Comparison of ENCODE assay signal across 8 mouse cellular contexts in the genomic region with DNA sequence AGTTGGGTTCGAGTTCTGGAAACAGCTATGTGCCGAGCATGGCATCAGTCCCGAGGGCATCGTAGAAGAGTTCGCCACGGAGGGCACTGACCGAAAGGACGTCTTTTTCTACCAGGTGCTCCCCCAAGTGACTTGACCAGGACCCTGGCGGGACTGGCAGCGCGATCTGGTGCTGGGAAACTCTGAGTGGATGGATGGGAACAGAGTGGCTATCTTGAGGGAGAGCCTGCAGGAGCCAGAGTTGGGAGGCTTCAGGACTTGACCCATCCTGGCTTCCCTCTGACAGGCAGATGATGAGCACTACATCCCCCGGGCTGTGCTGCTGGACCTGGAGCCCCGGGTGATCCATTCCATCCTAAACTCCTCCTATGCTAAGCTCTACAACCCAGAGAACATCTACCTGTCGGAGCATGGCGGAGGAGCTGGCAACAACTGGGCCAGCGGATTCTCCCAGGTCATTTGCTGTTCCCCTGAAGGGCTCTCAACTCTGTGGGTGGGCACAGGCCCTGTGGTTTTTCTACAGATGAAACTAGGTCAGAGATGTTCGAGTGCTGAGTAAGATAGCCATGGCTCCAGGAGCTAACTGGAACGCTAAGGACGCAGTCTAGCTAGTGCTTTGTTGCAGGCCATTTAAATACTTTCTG. TPM values are rescaled to one million over a fixed set of nuclear protein-coding genes. Genes with fewer than 3 reads are reported as not detected.
DNase-seq lines count a peak whose midpoint lies in the region; ATAC-seq and TF ChIP-seq lines count a peak whose summit lies in the region.

No protein-coding gene starts in this region.

- no peak for TF ChIP-seq RAD21 in CH12.LX (IDR thresholded peaks at IDR 0.05; ENCODE audit: low read depth, low read length)

- DNase-seq in heart, embryonic 10.5 days (ENCODE audit: low spot score) = no peak
- DNase-seq in heart, postnatal 36 days = no peak
- DNase-seq in CH12.LX (ENCODE audit: extremely low read depth) = no peak
- no peak for DNase-seq in stomach, postnatal 0 days (ENCODE audit: low spot score)
- no peak for DNase-seq in left cerebral cortex, postnatal 25 days (ENCODE audit: low spot score in 2 of 2)
- DNase-seq in urinary bladder, postnatal 10 days (ENCODE audit: low spot score) = no peak

- dilution Hi-C loops in CH12.LX (cut with MboI; ENCODE audit: extremely low pct_ligation_motif_present, extremely low pct_unique_long_range_greater_than_20kb, low sequenced_read_pairs) = no loop called here

- peak; percentile 12 for ATAC-seq in erythroblast, adult 5-6 weeks (replicated peaks; ENCODE audit: low FRiP score, poor library complexity, severe bottlenecking)
- ATAC-seq in limb, embryonic 15.5 days (ENCODE audit: insufficient number of reproducible peaks, low FRiP score, low TSS enrichment, low read depth) = no peak
- no peak for ATAC-seq in stomach, postnatal 0 days (ENCODE audit: low FRiP score, low TSS enrichment)

- peak overlapping the region; percentile 94 for H3K27ac ChIP-seq in heart, embryonic 10.5 days
- H3K27ac ChIP-seq in CH12.LX (ENCODE audit: insufficient read depth, low read depth) = peak overlapping the region; percentile 69
- peak overlapping the region; percentile 89 for H3K27ac ChIP-seq in limb, embryonic 15.5 days
- H3K27ac ChIP-seq in stomach, postnatal 0 days (replicated peaks) = peak overlapping the region; percentile 86

- no peak for TF ChIP-seq EP300 in CH12.LX (IDR thresholded peaks at IDR 0.05; ENCODE audit: low read length)
- no peak for TF ChIP-seq EP300 in stomach, postnatal 0 days (optimal IDR thresholded peaks at IDR 0.05)

- H3K9me3 ChIP-seq in heart, embryonic 10.5 days = no peaks in the 10 kb centered on the region
- H3K9me3 ChIP-seq in CH12.LX (replicated peaks; ENCODE audit: low read length) = no peaks in the 10 kb centered on the region
- H3K9me3 ChIP-seq in limb, embryonic 15.5 days = no peaks in the 10 kb centered on the region
- H3K9me3 ChIP-seq in stomach, postnatal 0 days (ENCODE audit: control insufficient read depth, low read length) = no peaks in the 10 kb centered on the region

- H3K79me2 ChIP-seq in CH12.LX (replicated peaks; ENCODE audit: control insufficient read depth, extremely low read depth, insufficient read depth, poor library complexity, severe bottlenecking) = peaks cover 51% of the 10 kb centered on the region

- no peaks in the 10 kb centered on the region for H3K27me3 ChIP-seq in heart, embryonic 10.5 days (ENCODE audit: insufficient read depth, poor library complexity, severe bottlenecking)
- H3K27me3 ChIP-seq in CH12.LX (replicated peaks) = no peaks in the 10 kb centered on the region
- no peaks in the 10 kb centered on the region for H3K27me3 ChIP-seq in limb, embryonic 15.5 days
- H3K27me3 ChIP-seq in stomach, postnatal 0 days (ENCODE audit: control insufficient read depth, insufficient read depth, low read length) = no peaks in the 10 kb centered on the region

- intact Hi-C loops in heart, postnatal 36 days (cut with DNase I) = loop anchor here (1.0 kb wide), 1 partner anchor 50 kb away; a partner anchor contains a TSS
- intact Hi-C loops in left cerebral cortex, postnatal 25 days (cut with DNase I) = loop anchor here (2.0 kb wide), 1 partner anchor 50 kb away; a partner anchor contains a TSS

- TF ChIP-seq POLR2A in CH12.LX (IDR thresholded peaks at IDR 0.05; ENCODE audit: low read depth, low read length) = no peak

- 25% methylated on average over 19 of the region's 19 CpGs for WGBS in heart, embryonic 10.5 days
- 21% methylated on average over 19 of the region's 19 CpGs for WGBS in limb, embryonic 15.5 days
- WGBS in stomach, postnatal 0 days = 18% methylated on average over 19 of the region's 19 CpGs

- peak overlapping the region; percentile 85 for H3K9ac ChIP-seq in CH12.LX (ENCODE audit: insufficient read depth, low read depth)
- H3K9ac ChIP-seq in limb, embryonic 15.5 days = peak overlapping the region; percentile 74
- H3K9ac ChIP-seq in stomach, postnatal 0 days (ENCODE audit: low read length) = peak overlapping the region; percentile 68

- H3K4me1 ChIP-seq in heart, embryonic 10.5 days = peaks cover 35% of the 10 kb centered on the region
- H3K4me1 ChIP-seq in CH12.LX (ENCODE audit: control insufficient read depth in 1 of 2, insufficient read depth in 2 of 2) = peaks cover 15 to 51% of the 10 kb centered on the region in 2 experiments
- peaks cover 24% of the 10 kb centered on the region for H3K4me1 ChIP-seq in limb, embryonic 15.5 days
- peaks cover 13% of the 10 kb centered on the region for H3K4me1 ChIP-seq in stomach, postnatal 0 days (replicated peaks; ENCODE audit: control insufficient read depth, insufficient read depth)

- H3K4me2 ChIP-seq in CH12.LX (ENCODE audit: insufficient read depth, low read depth, poor library complexity, severe bottlenecking) = peak overlapping the region; percentile 67
- peak overlapping the region; percentile 85 for H3K4me2 ChIP-seq in limb, embryonic 15.5 days
- H3K4me2 ChIP-seq in stomach, postnatal 0 days (replicated peaks; ENCODE audit: low read depth) = peak overlapping the region; percentile 85

- peaks cover 45% of the 10 kb centered on the region for H3K36me3 ChIP-seq in heart, embryonic 10.5 days
- peaks cover 34 to 50% of the 10 kb centered on the region in 2 experiments for H3K36me3 ChIP-seq in CH12.LX (replicated peaks in 1 of 2; ENCODE audit: control insufficient read depth in 1 of 2, insufficient read depth in 1 of 2, low read length in 1 of 2)
- peaks cover 38% of the 10 kb centered on the region for H3K36me3 ChIP-seq in limb, embryonic 15.5 days
- H3K36me3 ChIP-seq in stomach, postnatal 0 days (ENCODE audit: control insufficient read depth, insufficient read depth, low read length) = 0 out of 2 replicates have a peak, but pooled peaks cover 2% of the 10 kb centered on the region

- in situ Hi-C loops in CH12.LX (cut with MboI; ENCODE audit: low pct_ligation_motif_present, low pct_unique_long_range_greater_than_20kb, low sequenced_read_pairs) = no loop called here

- H3K4me3 ChIP-seq in heart, embryonic 10.5 days = peak overlapping the region; percentile 94
- peak overlapping the region; percentile 69 to 95 (median 81) for H3K4me3 ChIP-seq in CH12.LX (replicated peaks in 1 of 3; ENCODE audit: low read depth in 2 of 3, low read length in 2 of 3, poor library complexity in 1 of 3)
- peak overlapping the region; percentile 98 for H3K4me3 ChIP-seq in limb, embryonic 15.5 days
- peak overlapping the region; percentile 55 for H3K4me3 ChIP-seq in stomach, postnatal 0 days (ENCODE audit: low read depth, low read length)

- no peak for TF ChIP-seq CTCF in CH12.LX (conservative IDR thresholded peaks at IDR 0.05 in 1 of 2, IDR thresholded peaks at IDR 0.05 in 1 of 2; ENCODE audit: low read depth in 2 of 2, low read length in 2 of 2)
- no peak for TF ChIP-seq CTCF in stomach, postnatal 0 days (IDR thresholded peaks at IDR 0.05; ENCODE audit: low read depth)

RNA-seq across cellular contexts. Expression of a gene that starts 0.9 kb away (rescaled TPM):
- 103 and 110 TPM in 2 replicates for polyA plus RNA-seq in heart, embryonic 10.5 days (2016; fragmentation: Nextera tagmentation; extraction: Ambion mirVana)
- total RNA-seq in heart, postnatal 36 days (2021) = 10 to 100 TPM; 23.2 to 24.1 TPM
- total RNA-seq in CH12.LX (2012; rRNA removed) (108 and 116 TPM in 2 replicates), CH12.LX (2014; rRNA removed) (53.7 and 57.4 TPM in 2 replicates)
- 182 and 190 TPM in 2 replicates for polyA plus RNA-seq in CH12.LX (2012; ENCODE audit: insufficient read length, low read depth)
- total RNA-seq in erythroblast, adult 5-6 weeks (2015; ENCODE audit: low replicate concordance) = 5.6 and 12.5 TPM in 2 replicates
- total RNA-seq in erythroblast, adult 5-6 weeks (2017; ENCODE audit: low replicate concordance) = 8.2 and 10.5 TPM in 2 replicates
- polyA plus RNA-seq in limb, embryonic 15.5 days (2015; fragmentation: Nextera tagmentation; extraction: Ambion mirVana) = 62.7 and 65.6 TPM in 2 replicates
- 29.7 and 29.8 TPM in 2 replicates for polyA plus RNA-seq in stomach, postnatal 0 days (2015; fragmentation: Nextera tagmentation; extraction: Ambion mirVana)
- total RNA-seq in left cerebral cortex, postnatal 25 days (2021) = 10 to 100 TPM; 44.9 to 46.6 TPM

RNA-seq across cellular contexts. Expression of a gene that starts 1.0 kb away (rescaled TPM):
- 12.6 and 13.0 TPM in 2 replicates for polyA plus RNA-seq in heart, embryonic 10.5 days (2016; fragmentation: Nextera tagmentation; extraction: Ambion mirVana)
- 10 to 100 TPM; 34.2 to 36.3 TPM for total RNA-seq in heart, postnatal 36 days (2021)
- total RNA-seq in CH12.LX (2012; rRNA removed) (46.5 and 48.2 TPM in 2 replicates), CH12.LX (2014; rRNA removed) (50.3 and 55.9 TPM in 2 replicates)
- polyA plus RNA-seq in CH12.LX (2012; ENCODE audit: insufficient read length, low read depth) = 53.6 and 54.3 TPM in 2 replicates
- total RNA-seq in erythroblast, adult 5-6 weeks (2015; ENCODE audit: low replicate concordance) = 35.7 and 40.3 TPM in 2 replicates
- 88.4 and 93.1 TPM in 2 replicates for total RNA-seq in erythroblast, adult 5-6 weeks (2017; ENCODE audit: low replicate concordance)
- 20.6 and 28.0 TPM in 2 replicates for polyA plus RNA-seq in limb, embryonic 15.5 days (2015; fragmentation: Nextera tagmentation; extraction: Ambion mirVana)
- 16.1 and 17.9 TPM in 2 replicates for polyA plus RNA-seq in stomach, postnatal 0 days (2015; fragmentation: Nextera tagmentation; extraction: Ambion mirVana)
- total RNA-seq in left cerebral cortex, postnatal 25 days (2021) = 10 to 100 TPM; 56.2 to 56.7 TPM

RNA-seq across cellular contexts. Expression of a gene that starts 25.4 kb away (rescaled TPM):
- polyA plus RNA-seq in heart, embryonic 10.5 days (2016; fragmentation: Nextera tagmentation; extraction: Ambion mirVana) = 29.6 and 40.8 TPM in 2 replicates
- total RNA-seq in heart, postnatal 36 days (2021) = 1 to 10 TPM; 1.9 to 4.1 TPM
- total RNA-seq in CH12.LX (2012; rRNA removed) (63.7 and 106 TPM in 2 replicates), CH12.LX (2014; rRNA removed) (85.9 and 106 TPM in 2 replicates)
- 89.9 and 114 TPM in 2 replicates for polyA plus RNA-seq in CH12.LX (2012; ENCODE audit: insufficient read length, low read depth)
- total RNA-seq in erythroblast, adult 5-6 weeks (2015; ENCODE audit: low replicate concordance) = 2.7 and 4.4 TPM in 2 replicates
- total RNA-seq in erythroblast, adult 5-6 weeks (2017; ENCODE audit: low replicate concordance) = 4.1 and 13.7 TPM in 2 replicates
- 27.4 and 28.0 TPM in 2 replicates for polyA plus RNA-seq in limb, embryonic 15.5 days (2015; fragmentation: Nextera tagmentation; extraction: Ambion mirVana)
- 10.6 and 11.8 TPM in 2 replicates for polyA plus RNA-seq in stomach, postnatal 0 days (2015; fragmentation: Nextera tagmentation; extraction: Ambion mirVana)
- 1 to 10 TPM; 3.6 to 3.9 TPM for total RNA-seq in left cerebral cortex, postnatal 25 days (2021)

RNA-seq across cellular contexts. Expression of a gene that starts 33.6 kb away (rescaled TPM):
- polyA plus RNA-seq in heart, embryonic 10.5 days (2016; fragmentation: Nextera tagmentation; extraction: Ambion mirVana) = 42.6 and 52.0 TPM in 2 replicates
- total RNA-seq in heart, postnatal 36 days (2021) = 10 to 100 TPM; 18.8 to 23.1 TPM
- total RNA-seq in CH12.LX (2012; rRNA removed) = 45.2 and 63.0 TPM in 2 replicates
- 93.1 and 116 TPM in 2 replicates for total RNA-seq in CH12.LX (2014; rRNA removed)
- polyA plus RNA-seq in CH12.LX (2012; ENCODE audit: insufficient read length, low read depth) = 43.3 and 51.5 TPM in 2 replicates
- 20.5 and 26.9 TPM in 2 replicates for total RNA-seq in erythroblast, adult 5-6 weeks (2015; ENCODE audit: low replicate concordance)
- total RNA-seq in erythroblast, adult 5-6 weeks (2017; ENCODE audit: low replicate concordance) = 18.4 and 23.7 TPM in 2 replicates
- polyA plus RNA-seq in limb, embryonic 15.5 days (2015; fragmentation: Nextera tagmentation; extraction: Ambion mirVana) = 51.7 and 53.8 TPM in 2 replicates
- polyA plus RNA-seq in stomach, postnatal 0 days (2015; fragmentation: Nextera tagmentation; extraction: Ambion mirVana) = 42.3 and 42.4 TPM in 2 replicates
- total RNA-seq in left cerebral cortex, postnatal 25 days (2021) = 10 to 100 TPM; 47.1 to 53.0 TPM

RNA-seq across cellular contexts. Expression of a gene that starts 35.0 kb away (rescaled TPM):
- 3.0 and 4.2 TPM in 2 replicates for polyA plus RNA-seq in heart, embryonic 10.5 days (2016; fragmentation: Nextera tagmentation; extraction: Ambion mirVana)
- 1 to 10 TPM; 3.7 to 3.9 TPM for total RNA-seq in heart, postnatal 36 days (2021)
- total RNA-seq in CH12.LX (2012; rRNA removed) (3.1 and 4.7 TPM in 2 replicates), CH12.LX (2014; rRNA removed) (1.2 and 2.1 TPM in 2 replicates)
- polyA plus RNA-seq in CH12.LX (2012; ENCODE audit: insufficient read length, low read depth) = 8.7 and 10.5 TPM in 2 replicates
- total RNA-seq in erythroblast, adult 5-6 weeks (2015; ENCODE audit: low replicate concordance) = not detected in 2 replicates
- total RNA-seq in erythroblast, adult 5-6 weeks (2017; ENCODE audit: low replicate concordance) = not detected in 2 replicates
- polyA plus RNA-seq in limb, embryonic 15.5 days (2015; fragmentation: Nextera tagmentation; extraction: Ambion mirVana) = 5.7 and 6.8 TPM in 2 replicates
- 3.0 and 3.1 TPM in 2 replicates for polyA plus RNA-seq in stomach, postnatal 0 days (2015; fragmentation: Nextera tagmentation; extraction: Ambion mirVana)
- 10 to 100 TPM; 47.5 to 48.6 TPM for total RNA-seq in left cerebral cortex, postnatal 25 days (2021)

Comparison
In these comparisons a context has a peak if more than half of its experiments do, and no peak if none do; other contexts are left out.
1. RNA of a gene that starts 25.4 kb away (total RNA-seq): 63.7 to 106 TPM in CH12.LX; 2.7 to 13.7 TPM in erythroblast, adult 5-6 weeks, 1.9 to 4.1 TPM in heart, postnatal 36 days and 3.6 to 3.9 TPM in left cerebral cortex, postnatal 25 days; every median in the first group is over 4 times any median in the second.
2. Peak in every context shown above with its lines, with median percentiles within 50 percentile points of each other: H3K27ac ChIP-seq, H3K4me3 ChIP-seq, H3K4me2 ChIP-seq and H3K9ac ChIP-seq.